Mouse (Mus musculus) brown adipose tissue, adult 24 weeks (tissue): ENCODE measurements around the gene Sgcd. TPM values are rescaled to one million over a fixed set of nuclear protein-coding genes. Genes with fewer than 3 reads are reported as not detected.

ENCODE experiments used
- H3K27ac ChIP-seq: fragments of 200-500 bp; replicated peaks from 2 replicates; pipeline ENCODE4 v1.5.1; 2012; ENCODE audit warnings: low read depth, mild to moderate bottlenecking, low read length
- H3K4me1 ChIP-seq: fragments of 200-500 bp; 2 replicates; pipeline ENCODE4 v1.6.1; 2012; ENCODE audit warnings: low read length, mixed read lengths; ENCODE audit not compliant: control insufficient read depth, insufficient read depth, insufficient read length
- H3K4me3 ChIP-seq: fragments of 200-500 bp; 2 replicates; pipeline ENCODE4 v1.5.1; 2012; ENCODE audit warnings: low read depth, mild to moderate bottlenecking, low read length, moderate library complexity; ENCODE audit not compliant: insufficient read depth
- polyA plus RNA-seq: library from polyadenylated mRNA; stranded (reverse); fragments of >200 nt; gene quantifications from 2 replicates; pipeline ENCODE4 v1.2.4, GENCODE M21; 2012; ENCODE audit not compliant: missing spikeins, insufficient read depth, insufficient read length

Gene Sgcd
- polyA plus RNA-seq, 1 experiment = 42.5 TPM

DNA sequence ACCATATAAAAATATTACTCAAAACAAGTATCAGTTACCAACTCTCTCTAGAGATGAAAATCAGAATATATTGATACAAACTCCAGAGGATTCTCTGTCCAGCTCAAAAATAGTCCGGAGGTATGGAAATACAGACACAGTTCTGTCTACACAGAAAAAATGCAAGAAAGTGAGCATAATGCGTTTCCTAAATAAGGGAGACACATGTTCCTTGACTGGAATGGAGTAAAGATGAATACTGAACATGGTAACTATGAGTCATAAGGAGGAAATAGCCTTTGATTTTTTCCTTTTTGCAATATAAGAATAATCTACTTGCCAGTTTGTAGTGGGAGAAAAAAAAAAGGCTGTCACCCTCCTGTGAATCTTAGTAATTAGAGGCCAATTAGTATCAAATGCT lies 655.1 kb downstream of the Sgcd start:
- Histone ChIP-seq H3K4me3 (no peak overlapping the region), H3K4me1 (no peaks in the 10 kb centered on the region), H3K27ac (no peak overlapping the region)

DNA sequence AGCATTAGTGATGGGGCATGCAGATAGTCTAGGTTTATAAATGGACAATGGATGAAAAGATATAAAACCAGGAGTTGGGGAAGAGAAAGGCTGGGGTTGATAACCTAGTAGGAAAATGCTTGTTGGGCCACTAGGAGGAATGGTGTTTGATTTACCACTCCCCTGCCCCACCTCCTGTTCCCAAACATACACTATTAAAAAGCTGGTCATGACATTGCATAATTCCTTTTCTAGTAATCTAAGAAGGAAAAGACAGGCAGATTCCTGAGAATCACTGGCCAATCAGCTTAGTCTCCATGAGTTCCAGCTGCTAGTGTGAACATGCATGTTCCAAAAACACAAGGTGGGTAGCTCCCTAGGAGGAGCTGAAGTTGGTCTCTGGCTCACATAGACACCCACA lies 683.2 kb downstream of the Sgcd start:
- H3K4me3 ChIP-seq = no peak overlapping the region
- no peak overlapping the region for H3K27ac ChIP-seq

DNA sequence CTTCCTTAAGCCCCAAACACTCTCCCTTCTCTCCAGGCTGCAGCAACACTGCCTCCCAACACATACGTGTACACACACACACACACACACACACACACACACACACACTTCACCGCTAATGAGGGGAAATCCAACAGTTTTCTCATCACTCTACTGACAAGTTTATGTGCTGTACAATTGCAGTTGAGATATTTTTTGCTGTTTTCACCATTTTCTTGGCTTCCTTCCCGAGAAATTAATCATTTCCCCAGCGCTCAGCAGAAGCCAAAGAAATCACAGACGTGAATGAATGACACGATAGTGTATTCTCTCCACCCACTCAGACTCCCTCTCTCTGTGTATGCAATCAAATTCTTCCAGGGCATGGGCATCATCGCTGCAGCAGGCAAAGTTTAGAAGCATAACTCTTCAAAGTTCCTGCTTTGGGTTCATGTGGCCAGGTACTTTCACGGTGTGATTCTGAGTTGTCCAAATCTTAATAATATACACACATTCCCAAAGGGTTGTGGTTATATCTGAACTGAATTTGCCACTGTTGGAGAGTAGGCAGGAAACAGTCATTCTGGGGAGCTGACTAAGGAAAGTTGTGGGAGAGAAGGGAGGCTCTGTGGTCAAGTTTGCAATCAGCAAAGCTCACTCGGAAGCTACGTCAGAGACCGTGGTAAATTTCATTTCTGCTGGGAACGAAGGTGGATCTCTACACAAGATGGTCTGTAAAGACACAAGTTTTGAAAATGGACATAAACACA lies 683.9 kb downstream of the Sgcd start:
- Histone ChIP-seq H3K4me3 (no peak overlapping the region), H3K27ac (0 out of 2 replicates have a peak overlapping the region, but pooled peaks have one; percentile 45), H3K4me1 (0 out of 2 replicates have a peak, but pooled peaks cover 2% of the 10 kb centered on the region)

More for the DNA sequence above, 683.2 kb downstream of the Sgcd start:
- H3K4me1 ChIP-seq = 0 out of 2 replicates have a peak, but pooled peaks cover 2% of the 10 kb centered on the region

DNA sequence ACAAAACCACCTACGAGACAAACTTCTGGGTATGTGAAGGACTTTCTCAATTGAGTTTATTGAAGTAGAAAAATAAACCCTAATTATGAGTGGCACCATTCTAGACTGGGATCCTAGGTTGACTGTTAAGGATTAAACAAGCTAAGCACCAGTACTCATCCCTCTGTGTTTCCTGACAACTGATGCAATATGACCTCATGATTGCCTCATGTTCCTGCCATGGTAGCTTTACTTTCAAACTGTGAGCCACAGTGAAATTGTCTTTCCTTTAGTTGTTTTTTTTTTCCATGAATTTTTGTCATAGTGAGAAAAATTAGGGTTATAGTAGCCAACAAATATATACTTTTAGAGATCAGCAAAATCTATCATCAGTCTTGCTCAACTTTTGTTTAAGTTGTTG lies 689.0 kb downstream of the Sgcd start:
- 0 out of 2 replicates have a peak, but pooled peaks cover 2% of the 10 kb centered on the region for H3K4me1 ChIP-seq
- no peak overlapping the region for H3K27ac ChIP-seq
- H3K4me3 ChIP-seq = no peak overlapping the region

DNA sequence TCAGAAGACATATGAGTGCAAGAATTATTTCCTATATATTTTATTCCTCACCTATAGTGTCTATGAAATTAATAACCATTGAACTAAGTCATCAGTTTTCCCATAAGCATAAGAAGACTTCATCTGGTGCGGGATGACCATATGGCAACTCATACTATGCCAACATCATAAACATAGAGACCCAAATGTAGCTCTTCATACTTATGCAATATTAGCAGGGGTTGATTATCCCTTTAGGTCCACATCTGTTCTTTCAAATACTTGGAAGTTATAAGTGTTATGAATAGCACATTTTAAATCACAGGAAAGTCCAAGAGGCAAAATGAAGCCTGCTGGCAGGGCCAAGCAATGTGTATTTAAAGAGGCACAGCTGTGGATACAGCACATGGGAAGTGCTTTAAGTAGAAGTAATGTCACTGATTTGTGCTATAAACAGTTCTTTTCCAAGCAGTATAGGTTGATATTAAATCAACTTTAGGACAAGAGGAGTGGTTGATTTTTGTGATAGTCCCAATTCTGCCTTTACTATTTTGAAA lies 690.9 kb downstream of the Sgcd start:
- no peak overlapping the region for H3K27ac ChIP-seq
- H3K4me3 ChIP-seq = no peak overlapping the region
- H3K4me1 ChIP-seq = no peaks in the 10 kb centered on the region

DNA sequence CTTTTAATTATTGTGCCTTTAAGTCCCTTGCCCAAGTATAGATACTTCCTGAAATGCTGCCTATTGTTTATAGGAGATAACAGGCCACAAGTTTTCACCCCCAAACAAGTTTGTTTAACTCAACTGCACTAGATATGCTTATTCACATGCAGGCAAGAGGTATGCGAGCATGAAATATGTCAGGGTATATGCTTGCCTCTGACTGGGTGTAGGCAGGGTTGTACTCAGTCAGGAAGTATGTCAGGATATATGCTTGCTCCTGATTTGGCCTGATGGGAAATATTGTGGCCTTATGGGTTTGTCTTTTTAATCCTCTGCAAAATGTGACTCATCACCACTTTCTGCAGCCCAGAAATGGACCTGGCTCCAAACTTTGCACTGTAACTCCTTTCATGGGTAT lies 694.0 kb downstream of the Sgcd start:
- no peak overlapping the region for H3K27ac ChIP-seq
- H3K4me1 ChIP-seq = no peaks in the 10 kb centered on the region
- H3K4me3 ChIP-seq = no peak overlapping the region

DNA sequence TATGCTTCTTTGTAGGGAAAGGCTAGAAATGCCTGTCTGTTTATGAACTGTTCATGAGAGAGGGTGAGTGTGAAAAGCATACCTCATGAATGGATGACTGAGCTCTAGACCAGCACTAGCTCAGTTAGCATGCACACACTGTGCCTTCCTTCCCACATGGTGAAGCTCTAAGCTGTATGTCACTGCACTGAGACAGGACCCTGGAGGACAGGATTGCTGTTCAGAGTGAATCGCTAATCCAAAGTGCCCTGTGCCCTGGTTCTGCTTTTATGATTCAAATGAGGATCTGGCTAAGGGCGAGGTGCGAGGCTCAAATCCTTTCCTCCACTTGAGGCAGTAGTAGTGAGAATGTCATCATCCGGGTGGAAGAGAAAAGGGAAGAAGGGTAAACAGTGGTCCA lies 712.2 kb downstream of the Sgcd start:
- no peak overlapping the region for H3K27ac ChIP-seq
- H3K4me3 ChIP-seq = no peak overlapping the region
- H3K4me1 ChIP-seq = no peaks in the 10 kb centered on the region

DNA sequence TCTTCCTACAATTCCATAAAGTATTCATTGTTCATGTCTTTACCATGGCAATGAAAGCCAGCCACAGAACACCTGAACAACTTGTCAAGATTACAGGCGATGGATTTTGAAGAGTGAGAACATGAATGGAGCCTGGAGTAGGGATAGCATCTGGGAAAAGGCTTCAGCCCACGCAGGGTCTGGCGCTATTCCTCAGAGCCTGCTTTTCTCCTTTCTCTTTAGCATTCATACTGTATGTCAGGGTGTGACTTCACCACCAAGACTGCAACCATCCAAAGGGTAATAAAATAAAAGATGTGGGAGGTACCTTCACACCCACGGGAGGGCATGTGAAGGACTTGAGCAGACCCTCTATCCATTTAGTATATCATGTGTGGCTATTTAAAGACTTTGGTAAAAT lies 720.2 kb downstream of the Sgcd start:
- H3K4me3 ChIP-seq = no peak overlapping the region
- no peak overlapping the region for H3K27ac ChIP-seq
- no peaks in the 10 kb centered on the region for H3K4me1 ChIP-seq

DNA sequence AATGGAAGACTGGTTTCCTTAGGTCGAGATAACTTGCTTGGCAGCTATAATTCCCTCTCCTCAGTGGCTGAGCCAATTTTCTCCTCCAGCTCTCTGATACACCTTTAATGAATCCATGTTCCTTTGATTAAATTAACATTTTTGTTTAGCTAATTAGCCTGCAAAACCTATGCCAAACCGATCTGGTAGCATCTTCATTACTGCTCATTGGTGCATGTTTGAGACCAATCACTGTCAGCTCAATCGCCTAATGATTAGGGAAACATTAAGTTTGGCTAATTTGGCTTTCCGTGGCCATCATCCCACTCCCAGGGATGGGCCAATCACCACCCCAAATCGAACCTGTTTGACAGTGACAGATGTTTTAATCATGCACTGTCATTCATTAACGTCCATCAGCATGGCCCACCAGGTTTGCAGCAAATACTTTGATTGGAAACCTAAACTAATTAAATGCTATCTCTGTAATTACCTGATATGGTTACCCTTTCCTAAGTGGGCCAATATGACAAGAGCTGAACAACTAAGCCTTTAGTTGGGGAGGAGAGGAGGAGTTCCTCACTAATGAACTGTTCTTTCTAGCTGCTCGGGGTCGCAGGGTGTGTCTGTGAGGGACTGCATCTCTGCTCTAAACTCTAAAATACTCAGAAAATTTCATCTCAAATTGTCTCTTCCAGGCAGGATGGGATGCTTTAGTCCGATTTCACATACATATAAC lies 724.3 kb downstream of the Sgcd start:
- Histone ChIP-seq H3K4me3 (no peak overlapping the region), H3K27ac (no peak overlapping the region), H3K4me1 (no peaks in the 10 kb centered on the region)

DNA sequence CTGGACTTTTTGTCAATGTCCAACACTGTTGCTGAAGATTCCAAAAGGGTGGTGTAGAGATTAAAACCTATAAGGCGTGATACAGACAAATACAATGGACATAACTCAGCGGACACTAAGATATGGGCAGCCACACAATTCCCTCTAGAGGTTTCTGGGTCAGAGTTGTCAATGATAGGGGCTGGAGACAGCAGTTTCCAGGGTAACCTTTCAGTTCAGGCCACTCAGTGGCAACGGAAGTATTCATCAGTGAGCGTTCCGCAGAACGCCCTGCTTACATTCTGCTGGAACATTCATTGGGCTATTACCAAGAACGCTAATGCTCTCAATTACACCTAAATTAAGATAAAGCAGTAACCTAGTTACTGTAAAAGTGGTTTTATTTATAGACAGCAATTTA lies 738.5 kb downstream of the Sgcd start:
- Histone ChIP-seq H3K27ac (no peak overlapping the region), H3K4me3 (no peak overlapping the region), H3K4me1 (no peaks in the 10 kb centered on the region)

DNA sequence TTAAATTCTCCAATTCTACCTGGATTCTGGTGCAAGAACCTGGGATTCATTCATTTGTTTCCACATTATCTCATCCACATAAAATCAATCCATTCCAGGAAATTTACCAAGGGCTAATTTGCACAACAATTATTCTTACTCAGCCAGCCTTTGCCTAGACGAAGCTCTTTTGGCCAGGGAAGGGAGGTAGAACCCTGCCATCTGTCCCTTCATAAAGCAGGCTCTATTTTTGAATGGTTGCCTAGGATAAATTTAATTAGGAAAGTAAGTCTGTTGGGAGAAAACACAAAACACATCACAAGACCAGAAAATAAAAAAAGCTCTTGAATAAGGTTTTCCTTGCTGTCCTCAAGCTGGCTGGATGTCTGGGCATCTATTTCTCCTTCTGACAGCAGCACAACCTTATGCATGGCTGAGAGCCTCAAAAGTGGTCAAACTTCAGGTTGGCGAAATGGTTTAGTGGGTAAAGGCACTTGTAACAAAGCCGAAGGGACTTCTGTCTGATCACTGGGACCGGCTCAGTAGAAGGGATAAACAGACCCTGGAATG lies 740.4 kb downstream of the Sgcd start:
- no peak overlapping the region for H3K27ac ChIP-seq

DNA sequence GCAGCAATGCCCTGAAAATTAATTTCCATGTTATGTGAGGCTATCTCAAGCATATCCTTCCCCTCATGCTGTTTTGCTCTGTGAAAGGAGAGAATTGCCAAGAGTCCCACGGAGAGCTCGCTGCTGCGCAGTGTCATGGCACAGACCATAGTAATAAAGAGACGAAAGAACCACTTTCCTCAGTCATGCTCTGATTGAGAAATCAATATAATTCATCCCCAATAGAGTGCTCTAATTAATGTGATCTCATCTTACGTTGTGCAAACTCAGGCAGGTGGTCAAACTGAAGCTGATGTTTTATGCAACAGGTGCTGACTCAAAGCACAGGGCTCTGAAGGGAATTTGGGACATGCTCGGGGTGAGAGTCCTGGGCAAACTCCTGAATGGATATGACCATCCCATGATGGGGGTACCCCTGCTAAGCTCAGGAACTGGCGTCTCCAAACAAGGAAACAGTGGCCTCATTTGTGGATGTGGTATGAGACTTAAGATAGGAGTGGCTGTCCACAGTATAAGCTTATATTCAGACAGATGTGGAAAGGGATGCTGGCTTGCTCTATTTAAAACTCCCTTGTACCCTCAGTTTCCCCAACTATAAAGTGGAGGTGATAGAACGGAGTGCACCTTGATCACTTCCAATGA lies 740.9 kb downstream of the Sgcd start:
- H3K27ac ChIP-seq = no peak overlapping the region
- H3K4me1 ChIP-seq = no peaks in the 10 kb centered on the region
- no peak overlapping the region for H3K4me3 ChIP-seq

More for the DNA sequence above, 740.4 kb downstream of the Sgcd start:
- H3K4me1 ChIP-seq = no peaks in the 10 kb centered on the region
- no peak overlapping the region for H3K4me3 ChIP-seq

DNA sequence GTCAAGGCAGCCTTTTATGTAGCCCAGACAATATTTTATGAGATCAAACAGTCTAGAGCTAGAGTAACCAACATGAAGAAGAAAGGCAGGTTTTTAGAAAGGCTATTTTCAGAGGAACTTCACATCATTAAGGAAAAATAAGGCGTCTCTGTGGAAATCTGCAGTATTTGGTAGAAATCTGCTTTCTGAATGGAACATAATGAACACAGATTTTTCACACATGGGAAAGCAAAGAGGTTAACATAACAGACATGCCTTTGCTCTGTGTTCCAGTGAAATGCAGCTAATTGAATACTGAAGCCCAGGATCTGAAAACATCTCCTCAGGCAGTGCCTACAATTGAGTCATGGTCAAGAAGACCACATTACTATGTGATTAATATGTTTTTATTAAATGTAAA lies 746.4 kb downstream of the Sgcd start:
- Histone ChIP-seq H3K4me3 (no peak overlapping the region), H3K27ac (no peak overlapping the region), H3K4me1 (no peaks in the 10 kb centered on the region)

DNA sequence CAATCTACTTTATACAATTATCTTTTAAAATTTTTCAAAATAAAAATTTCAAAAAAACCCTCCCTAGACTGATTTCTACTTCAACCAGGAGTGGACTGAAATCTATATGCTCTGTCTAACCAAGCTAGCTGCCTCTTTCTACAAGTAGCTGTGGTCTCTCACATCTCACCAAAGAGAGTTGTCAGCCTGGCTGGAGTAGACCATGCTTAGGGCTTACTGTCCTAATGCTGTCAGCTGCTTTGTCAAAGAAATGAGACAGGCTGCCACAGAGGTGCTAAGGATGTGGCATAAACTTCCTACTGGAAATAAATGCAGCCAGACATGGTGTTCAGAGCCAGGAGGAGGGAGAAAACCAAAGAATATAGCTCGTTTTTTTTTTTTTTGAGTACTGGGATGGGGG lies 760.5 kb downstream of the Sgcd start:
- Histone ChIP-seq H3K4me3 (no peak overlapping the region), H3K4me1 (no peaks in the 10 kb centered on the region), H3K27ac (no peak overlapping the region)

DNA sequence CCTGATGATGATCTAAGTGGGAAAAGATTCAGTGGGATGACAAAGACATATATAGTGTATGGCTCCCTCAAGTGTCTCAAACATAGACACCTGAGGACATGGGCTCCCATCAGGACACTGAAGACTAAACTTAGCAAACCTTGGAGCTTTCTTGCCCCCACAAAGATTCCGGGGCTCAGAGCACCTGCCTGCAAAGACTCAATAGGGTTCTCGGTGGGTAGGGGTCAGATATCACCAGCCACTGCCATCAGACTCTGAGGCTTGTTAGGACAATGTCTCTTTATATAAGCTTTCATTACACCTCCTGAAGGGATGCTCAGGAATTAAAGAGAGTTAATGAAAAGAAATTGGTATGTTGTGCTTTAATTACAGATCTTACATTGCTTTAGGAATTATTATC lies 764.6 kb downstream of the Sgcd start:
- Histone ChIP-seq H3K27ac (no peak overlapping the region), H3K4me1 (no peaks in the 10 kb centered on the region), H3K4me3 (no peak overlapping the region)
